10 mouse cellular contexts compared by ENCODE assay signal in the genomic region with DNA sequence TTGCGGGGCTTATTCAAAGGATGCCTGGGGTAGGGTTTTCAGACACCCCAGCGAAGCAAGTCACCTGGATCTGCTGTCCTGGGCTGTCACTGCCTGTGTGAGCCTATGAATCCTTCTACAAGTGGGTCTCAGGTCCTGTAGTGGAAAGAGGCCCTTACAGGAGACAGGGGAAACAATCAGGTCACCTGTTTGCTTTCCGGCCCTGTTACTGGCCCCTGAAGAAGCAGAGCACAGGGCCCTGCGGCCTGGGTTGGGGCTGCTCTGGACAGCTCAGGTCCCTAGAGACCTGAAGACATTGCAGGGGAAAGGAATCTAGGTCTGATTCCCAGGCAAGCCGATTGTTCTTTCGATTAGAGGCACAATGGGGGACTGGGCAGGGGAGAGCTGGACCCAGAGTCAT. TPM values are rescaled to one million over a fixed set of nuclear protein-coding genes. Genes with fewer than 3 reads are reported as not detected.
DNase-seq lines count a peak whose midpoint lies in the region; ATAC-seq and TF ChIP-seq lines count a peak whose summit lies in the region.
"Had no signal": no experiment of that assay in that cellular context is flagged by ENCODE, and none has a peak within 500 bp of the region (broad histone marks: within the 10 kb centered on the region; RNA-seq: fewer than 3 reads in every experiment).

No protein-coding gene starts in this region.

- H3K27me3 ChIP-seq in lung, embryonic 14.5 days (ENCODE audit: insufficient read depth, low read length), result no peaks in the 10 kb centered on the region
- H3K27me3 ChIP-seq in forebrain, embryonic 16.5 days (replicated peaks; ENCODE audit: control insufficient read depth, insufficient read depth, low read length), result peaks cover 13% of the 10 kb centered on the region
- no peaks in the 10 kb centered on the region for H3K27me3 ChIP-seq in limb, embryonic 11.5 days (ENCODE audit: control insufficient read depth, insufficient read depth, low read length)
- H3K27me3 ChIP-seq in stomach, embryonic 14.5 days (ENCODE audit: control insufficient read depth, insufficient read depth, low read length), result no peaks in the 10 kb centered on the region

- 35% methylated on average over 6 of the region's 6 CpGs for WGBS in lung, embryonic 14.5 days
- WGBS in forebrain, embryonic 16.5 days, result 20% methylated on average over 6 of the region's 6 CpGs
- 38% methylated on average over 6 of the region's 6 CpGs for WGBS in limb, embryonic 11.5 days
- 38% methylated on average over 6 of the region's 6 CpGs for WGBS in stomach, embryonic 14.5 days

- H3K27ac ChIP-seq in lung, embryonic 14.5 days (ENCODE audit: low read depth), result peak overlapping the region; percentile 96
- no peak overlapping the region for H3K27ac ChIP-seq in forebrain, embryonic 16.5 days (ENCODE audit: low read length)
- H3K27ac ChIP-seq in limb, embryonic 11.5 days (replicated peaks; ENCODE audit: low read depth, low read length), result no peak overlapping the region
- H3K27ac ChIP-seq in stomach, embryonic 14.5 days (ENCODE audit: low read length), result peak overlapping the region; percentile 90

- no peak for DNase-seq in lung, embryonic 14.5 days
- no peak for DNase-seq in lung, adult 18-20 months
- DNase-seq in limb, embryonic 11.5 days (ENCODE audit: low spot score), result peak; percentile 39
- no peak for DNase-seq in right cerebral cortex, postnatal 10 days (ENCODE audit: low spot score in 2 of 2)
- DNase-seq in urinary bladder, postnatal 36 days (ENCODE audit: low spot score in 2 of 2), result no peak
- DNase-seq: gastrocnemius, postnatal 36 days had no signal

- peak overlapping the region; percentile 95; the same call in 1 of the 2 replicates for H3K4me2 ChIP-seq in lung, embryonic 14.5 days
- peak overlapping the region; percentile 77 for H3K4me2 ChIP-seq in forebrain, embryonic 16.5 days (ENCODE audit: low read length)
- no peak overlapping the region for H3K4me2 ChIP-seq in limb, embryonic 11.5 days (ENCODE audit: low read depth, severe bottlenecking)
- no peak overlapping the region for H3K4me2 ChIP-seq in stomach, embryonic 14.5 days (replicated peaks; ENCODE audit: low read depth, low read length)

- no peaks in the 10 kb centered on the region for H3K9me3 ChIP-seq in lung, embryonic 14.5 days (ENCODE audit: low read depth, low read length)
- H3K9me3 ChIP-seq in forebrain, embryonic 16.5 days (ENCODE audit: control insufficient read depth, low read length), result no peaks in the 10 kb centered on the region
- H3K9me3 ChIP-seq in limb, embryonic 11.5 days (ENCODE audit: control insufficient read depth, low read length), result no peaks in the 10 kb centered on the region
- H3K9me3 ChIP-seq in stomach, embryonic 14.5 days (ENCODE audit: control insufficient read depth, low read depth, low read length), result no peaks in the 10 kb centered on the region

- H3K9ac ChIP-seq in lung, embryonic 14.5 days, result no peak overlapping the region
- no peak overlapping the region for H3K9ac ChIP-seq in forebrain, embryonic 16.5 days (replicated peaks; ENCODE audit: low read depth, low read length)
- no peak overlapping the region for H3K9ac ChIP-seq in limb, embryonic 11.5 days (ENCODE audit: low read length)
- H3K9ac ChIP-seq in stomach, embryonic 14.5 days (replicated peaks; ENCODE audit: low read depth, low read length), result no peak overlapping the region

- no peak for ATAC-seq in lung, embryonic 14.5 days (ENCODE audit: insufficient read depth)
- ATAC-seq in forebrain, embryonic 16.5 days, result no peak
- ATAC-seq in limb, embryonic 11.5 days (ENCODE audit: insufficient number of reproducible peaks, low FRiP score, low TSS enrichment, low read depth), result no peak
- no peak for ATAC-seq in stomach, embryonic 14.5 days (ENCODE audit: insufficient number of reproducible peaks, insufficient read depth, low FRiP score, low read depth)
- ATAC-seq in erythroblast, adult 5-6 weeks (replicated peaks; ENCODE audit: low FRiP score, poor library complexity, severe bottlenecking), result no peak

- H3K36me3 ChIP-seq in lung, embryonic 14.5 days (ENCODE audit: insufficient read depth), result peaks cover 1% of the 10 kb centered on the region
- H3K36me3 ChIP-seq in forebrain, embryonic 16.5 days (ENCODE audit: control insufficient read depth, insufficient read depth), result no peaks in the 10 kb centered on the region
- no peaks in the 10 kb centered on the region for H3K36me3 ChIP-seq in limb, embryonic 11.5 days (ENCODE audit: control insufficient read depth, insufficient read depth, low read length)
- peaks cover 5% of the 10 kb centered on the region; the same call in 1 of the 2 replicates for H3K36me3 ChIP-seq in stomach, embryonic 14.5 days (ENCODE audit: control insufficient read depth, insufficient read depth, low read length)

- peaks cover 25% of the 10 kb centered on the region for H3K4me1 ChIP-seq in lung, embryonic 14.5 days (ENCODE audit: insufficient read depth)
- peaks cover 24% of the 10 kb centered on the region for H3K4me1 ChIP-seq in forebrain, embryonic 16.5 days (replicated peaks; ENCODE audit: control insufficient read depth, insufficient read depth, low read length)
- 0 out of 2 replicates have a peak, but pooled peaks cover 5% of the 10 kb centered on the region for H3K4me1 ChIP-seq in limb, embryonic 11.5 days (ENCODE audit: control insufficient read depth, insufficient read depth, low read length)
- peaks cover 24% of the 10 kb centered on the region; the same call in 1 of the 2 replicates for H3K4me1 ChIP-seq in stomach, embryonic 14.5 days (ENCODE audit: control insufficient read depth, insufficient read depth, low read length)

- peak overlapping the region; percentile 74 for H3K4me3 ChIP-seq in lung, embryonic 14.5 days (ENCODE audit: low read depth, low read length)
- peak overlapping the region; percentile 56; the same call in 1 of the 2 replicates for H3K4me3 ChIP-seq in forebrain, embryonic 16.5 days (replicated peaks; ENCODE audit: low read length)
- no peak overlapping the region; the same call in 1 of the 2 replicates for H3K4me3 ChIP-seq in limb, embryonic 11.5 days (ENCODE audit: low read depth, low read length)
- peak overlapping the region; percentile 79; the same call in 1 of the 2 replicates for H3K4me3 ChIP-seq in stomach, embryonic 14.5 days (ENCODE audit: low read depth, low read length)

- no peak for TF ChIP-seq CTCF in lung, embryonic 14.5 days (IDR thresholded peaks at IDR 0.05; ENCODE audit: low read depth)

RNA-seq across cellular contexts. Expression of a gene that starts 5.5 kb away (rescaled TPM):
- 83.6 and 89.2 TPM in 2 replicates for polyA plus RNA-seq in lung, embryonic 14.5 days (2014; fragmentation: Nextera tagmentation; extraction: Ambion mirVana)
- polyA plus RNA-seq in forebrain, embryonic 16.5 days (2015; fragmentation: Nextera tagmentation; extraction: Ambion mirVana), result 18.8 and 27.8 TPM in 2 replicates
- polyA plus RNA-seq in limb, embryonic 11.5 days (2014; fragmentation: Nextera tagmentation; extraction: Ambion mirVana), result 67.2 and 73.2 TPM in 2 replicates
- polyA plus RNA-seq in stomach, embryonic 14.5 days (2014; fragmentation: Nextera tagmentation; extraction: Ambion mirVana), result 94.9 and 98.0 TPM in 2 replicates
- total RNA-seq in erythroblast, adult 5-6 weeks (2015; ENCODE audit: low replicate concordance), result 0.63 TPM in 1 of 2 replicates, not detected in the other
- 0.56 and 1.1 TPM in 2 replicates for total RNA-seq in erythroblast, adult 5-6 weeks (2017; ENCODE audit: low replicate concordance)

RNA-seq across cellular contexts. Expression of a gene that starts 18.1 kb away (rescaled TPM):
- polyA plus RNA-seq in lung, embryonic 14.5 days (2014; fragmentation: Nextera tagmentation; extraction: Ambion mirVana), result 0.38 and 0.50 TPM in 2 replicates
- polyA plus RNA-seq in forebrain, embryonic 16.5 days (2015; fragmentation: Nextera tagmentation; extraction: Ambion mirVana), result 0.13 and 0.19 TPM in 2 replicates
- 0.27 and 0.60 TPM in 2 replicates for polyA plus RNA-seq in limb, embryonic 11.5 days (2014; fragmentation: Nextera tagmentation; extraction: Ambion mirVana)
- polyA plus RNA-seq in stomach, embryonic 14.5 days (2014; fragmentation: Nextera tagmentation; extraction: Ambion mirVana), result 0.29 and 0.32 TPM in 2 replicates
- not detected in 2 replicates for total RNA-seq in erythroblast, adult 5-6 weeks (2015; ENCODE audit: low replicate concordance)
- 0.34 TPM in 1 of 2 replicates, not detected in the other for total RNA-seq in erythroblast, adult 5-6 weeks (2017; ENCODE audit: low replicate concordance)
- total RNA-seq: neutrophil, adult 5-6 weeks had no signal

RNA-seq across cellular contexts. Expression of a gene that starts 23.3 kb away (rescaled TPM):
- not detected in 2 replicates for polyA plus RNA-seq in lung, embryonic 14.5 days (2014; fragmentation: Nextera tagmentation; extraction: Ambion mirVana)
- 0.08 TPM in 1 of 2 replicates, not detected in the other for polyA plus RNA-seq in forebrain, embryonic 16.5 days (2015; fragmentation: Nextera tagmentation; extraction: Ambion mirVana)
- not detected in 2 replicates for polyA plus RNA-seq in limb, embryonic 11.5 days (2014; fragmentation: Nextera tagmentation; extraction: Ambion mirVana)
- not detected in 2 replicates for polyA plus RNA-seq in stomach, embryonic 14.5 days (2014; fragmentation: Nextera tagmentation; extraction: Ambion mirVana)
- not detected in 2 replicates for total RNA-seq in erythroblast, adult 5-6 weeks (2015; ENCODE audit: low replicate concordance)
- not detected in 2 replicates for total RNA-seq in erythroblast, adult 5-6 weeks (2017; ENCODE audit: low replicate concordance)

Comparison
In these comparisons a context has a peak if more than half of its experiments do, and no peak if none do; other contexts are left out.
1. H3K27ac ChIP-seq: peak in lung, embryonic 14.5 days (single experiment) and stomach, embryonic 14.5 days (single experiment); none in forebrain, embryonic 16.5 days (single experiment) and limb, embryonic 11.5 days (single experiment).
2. H3K4me2 ChIP-seq: peak in lung, embryonic 14.5 days (single experiment) and forebrain, embryonic 16.5 days (single experiment); none in limb, embryonic 11.5 days (single experiment) and stomach, embryonic 14.5 days (single experiment).